Mouse (Mus musculus) adrenal gland, adult 18-20 months (tissue): ENCODE results near the gene Klk1b5. TPM values are rescaled to one million over a fixed set of nuclear protein-coding genes. Genes with fewer than 3 reads are reported as not detected.
"Not testable (repeated sequence)": the region's sequence is repeated elsewhere in the genome, so short reads cannot be mapped to it uniquely, and the experiment has no call there.

Experiments
- DNase-seq, 2 experiments: peaks; one replicate each; pipeline ENCODE4 v3.0.0; 2021 to 2022; ENCODE audit warnings: low spot score in 2 of 2
- long read RNA-seq, 2 experiments: library from polyadenylated mRNA; stranded (forward); transcript quantifications; one replicate each; pipeline ENCODE4 v2.0.0; 2021
- total RNA-seq, 2 experiments: library from RNA; stranded (reverse); gene quantifications; 1 replicate in 1 of 2; 2 replicates in 1 of 2; pipeline ENCODE4 v1.2.3; 2021

Gene Klk1b5
- total RNA-seq = not detected
- long read RNA-seq, experiment 1 = 0 reads
- long read RNA-seq, experiment 2 = 0 reads

DNA sequence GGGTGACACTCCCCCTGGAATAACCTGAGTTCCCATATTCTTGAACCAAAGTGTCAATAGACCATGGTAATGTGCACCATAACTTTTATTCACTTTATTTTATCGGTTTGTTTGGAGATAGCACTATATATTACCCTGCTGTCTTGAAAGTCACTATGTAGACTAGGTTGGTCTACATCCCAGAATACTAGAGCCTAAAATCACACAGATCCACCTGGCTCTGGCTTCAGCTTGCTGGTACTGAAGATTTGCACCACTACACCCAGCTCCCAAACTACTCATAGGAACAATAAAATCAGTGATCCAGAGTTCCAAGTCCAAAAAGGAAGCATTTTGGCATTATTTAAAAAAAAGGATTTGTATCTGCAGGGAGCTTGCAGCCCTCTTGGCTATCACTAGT, at the start of gene Klk1b5:
Klk1b5 (plus strand) TSS at position 301 of the 400 bp plus-strand sequence.
- no peak for DNase-seq

DNA sequence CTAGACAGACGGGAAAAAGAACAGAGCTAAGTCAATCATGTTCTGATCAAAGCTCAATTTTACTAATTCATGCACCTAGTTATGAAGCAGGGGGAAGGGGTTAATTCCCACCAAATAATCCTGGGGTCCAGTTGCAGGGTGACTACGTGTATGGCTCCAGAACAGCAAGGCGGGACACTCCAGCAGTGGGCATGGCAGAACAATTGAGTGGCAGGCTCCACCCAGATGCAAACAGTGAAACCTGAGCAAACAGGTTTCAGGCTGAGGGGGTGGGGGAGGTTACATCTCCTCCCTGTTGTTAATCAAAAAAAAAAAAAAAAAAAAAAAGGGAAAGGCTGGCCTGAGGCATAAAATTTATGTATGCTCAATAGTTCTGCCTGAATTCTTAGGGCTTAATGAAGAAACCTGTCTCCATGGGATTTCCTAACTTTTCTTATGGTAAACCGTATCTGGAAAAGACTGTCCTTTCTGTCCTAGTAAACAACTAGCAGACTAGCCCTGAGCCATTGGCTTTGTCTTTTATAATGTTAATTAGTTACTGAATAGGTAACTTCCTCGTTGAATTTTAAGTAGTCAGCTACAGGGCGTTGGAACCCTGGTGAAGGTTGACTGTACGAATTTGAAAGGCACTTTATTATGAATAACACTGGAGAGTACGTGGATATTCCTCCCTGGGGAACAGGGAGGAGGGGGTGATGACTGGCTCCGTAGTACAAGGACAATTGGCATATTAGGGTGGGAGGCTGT, 36.3 kb upstream of the Klk1b5 start:
- DNase-seq = no peak

DNA sequence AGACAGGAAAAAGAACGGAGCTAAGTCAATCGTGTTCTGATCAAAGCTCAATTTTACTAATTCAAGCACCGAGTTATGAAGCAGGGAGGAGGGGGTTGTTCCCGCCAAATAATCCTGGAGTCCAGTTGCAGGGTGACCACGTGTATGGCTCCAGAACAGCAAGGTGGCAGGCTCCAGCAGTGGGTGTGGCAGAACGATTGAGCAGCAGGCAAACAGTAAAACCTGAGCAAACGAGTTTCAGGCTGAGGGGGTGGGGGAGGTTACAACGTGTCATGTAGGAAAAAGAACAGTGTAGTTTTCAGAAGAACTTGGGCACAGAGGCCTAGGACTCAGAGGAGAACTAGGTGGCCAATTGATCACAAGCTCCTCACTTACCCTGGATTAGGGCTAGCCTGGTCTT, 29.2 kb upstream of the Klk1b5 start:
- not testable (repeated sequence) for DNase-seq

DNA sequence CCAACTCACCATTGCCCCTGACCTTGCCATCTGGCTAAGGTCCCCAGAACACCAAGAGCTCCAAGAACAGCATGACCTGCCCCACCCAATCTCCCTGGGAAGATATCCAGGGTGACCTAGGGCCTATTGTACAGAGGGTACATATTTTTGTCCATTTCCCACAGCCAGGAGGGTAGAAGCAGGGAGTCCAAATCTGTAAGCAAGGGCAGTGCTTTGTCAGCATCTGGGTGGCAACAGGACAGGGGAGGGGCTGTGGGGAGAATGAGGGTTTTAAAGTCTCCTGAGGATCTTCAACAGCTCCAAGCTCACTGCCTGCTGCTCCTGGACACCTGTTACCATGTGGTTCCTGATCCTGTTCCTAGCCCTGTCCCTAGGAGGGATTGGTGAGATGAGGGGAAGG, 27.8 kb upstream of the Klk1b5 start, which contains the start of gene Klk1b24:
Klk1b24 (plus strand) TSS at position 301 of the 400 bp plus-strand sequence.
- not testable (repeated sequence) for DNase-seq

DNA sequence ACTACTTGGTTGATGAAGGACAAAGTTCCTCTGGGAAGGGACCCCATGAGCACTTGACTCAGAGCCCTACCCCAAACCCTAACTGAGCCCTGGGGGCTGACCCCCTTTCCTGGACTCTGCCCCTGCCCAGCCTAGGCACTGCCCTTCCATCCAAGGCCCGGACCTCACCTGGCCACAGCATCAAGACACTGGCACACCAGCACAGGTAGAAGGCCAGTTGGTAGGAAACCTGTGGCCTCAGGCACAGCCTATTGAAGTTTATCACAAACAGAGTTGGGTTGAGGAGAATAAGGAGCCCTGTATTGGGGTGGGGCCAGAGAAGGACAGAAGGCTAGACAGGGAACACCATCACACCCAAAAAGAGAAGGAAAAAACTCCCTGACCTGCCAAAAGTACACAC, 22.3 kb upstream of the Klk1b5 start:
- not testable (repeated sequence) for DNase-seq

DNA sequence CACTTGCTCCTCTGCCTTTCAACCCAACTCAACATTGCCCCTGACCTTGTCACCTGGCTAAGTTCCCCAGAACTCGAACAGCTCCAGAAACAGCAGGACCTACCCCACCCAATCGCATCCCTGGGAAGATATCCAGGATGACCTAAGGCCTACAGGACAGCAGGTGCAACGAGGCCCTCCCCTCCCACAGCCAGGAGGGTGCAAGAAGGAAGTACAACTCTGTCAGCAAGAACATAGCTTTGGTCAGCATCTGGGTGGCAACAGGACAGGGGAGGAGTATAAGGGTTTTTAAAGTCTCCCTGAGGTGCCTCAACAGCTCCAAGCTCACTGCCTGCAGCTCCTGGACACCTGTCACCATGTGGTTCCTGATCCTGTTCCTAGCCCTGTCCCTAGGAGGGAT, 17.9 kb upstream of the Klk1b5 start, which contains the start of gene Klk1b3:
Klk1b3 (plus strand) TSS at position 301 of the 400 bp plus-strand sequence.
- no peak for DNase-seq

DNA sequence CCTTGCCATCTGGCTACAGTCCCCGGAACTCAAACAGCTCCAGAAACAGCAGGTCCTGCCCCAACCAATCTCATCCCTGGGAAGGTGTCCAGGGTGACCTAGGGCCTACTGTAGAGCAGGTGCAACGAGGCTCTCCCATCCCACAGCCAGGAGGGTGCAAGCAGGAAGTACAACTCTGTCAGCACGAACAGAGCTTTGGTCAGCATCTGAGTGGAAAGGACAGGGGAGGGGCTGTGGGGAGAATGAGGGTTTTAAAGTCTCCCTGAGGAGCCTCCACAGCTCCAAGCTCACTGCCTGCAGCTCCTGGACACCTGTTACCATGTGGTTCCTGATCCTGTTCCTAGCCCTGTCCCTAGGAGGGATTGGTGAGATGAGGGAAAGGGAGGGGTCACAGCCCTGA, 8.6 kb upstream of the Klk1b5 start, which contains the start of gene Klk1b4:
Klk1b4 (plus strand) TSS at position 301 of the 400 bp plus-strand sequence.
- DNase-seq = not testable (repeated sequence)

DNA sequence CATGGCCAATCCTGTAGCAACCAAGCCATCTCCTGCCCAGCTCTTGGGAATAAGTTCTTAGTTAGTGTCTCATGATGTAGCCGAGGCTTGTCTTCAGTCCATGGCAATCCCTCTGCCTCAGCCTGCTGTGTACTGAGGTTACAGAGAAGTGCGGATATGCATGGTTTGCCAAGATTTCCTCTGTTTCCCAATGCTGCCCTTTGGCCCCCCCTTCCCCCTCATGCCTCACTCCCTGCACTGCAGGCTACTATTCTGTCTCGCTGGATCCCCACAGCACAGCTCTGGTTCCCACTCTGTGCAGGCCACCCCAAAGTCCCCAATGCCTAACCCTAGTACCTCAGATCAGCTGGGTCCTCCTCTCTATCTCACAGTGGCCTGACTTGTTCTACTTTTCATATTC, 7.4 kb upstream of the Klk1b5 start:
- DNase-seq = no peak

DNA sequence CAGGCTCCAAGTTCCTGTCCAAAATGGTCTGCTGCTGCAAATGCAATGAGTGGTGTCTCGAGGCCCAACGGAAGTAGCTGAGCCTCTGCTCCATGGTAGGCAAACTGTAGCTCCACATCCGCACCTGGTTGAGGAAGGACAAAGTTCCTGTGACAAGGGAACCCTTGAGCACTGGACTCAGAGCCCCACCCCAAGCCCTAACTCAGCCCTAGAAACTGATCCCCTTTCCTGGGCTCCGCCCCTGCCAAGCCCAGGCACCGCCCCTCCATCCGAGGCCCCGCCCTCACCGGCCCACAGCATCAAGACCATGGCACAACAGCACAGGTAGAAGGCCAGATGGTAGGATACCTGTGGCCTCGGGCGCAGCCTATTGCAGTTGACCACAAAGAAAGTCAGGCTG, 5.9 kb downstream of the Klk1b5 start:
- not testable (repeated sequence) for DNase-seq

DNA sequence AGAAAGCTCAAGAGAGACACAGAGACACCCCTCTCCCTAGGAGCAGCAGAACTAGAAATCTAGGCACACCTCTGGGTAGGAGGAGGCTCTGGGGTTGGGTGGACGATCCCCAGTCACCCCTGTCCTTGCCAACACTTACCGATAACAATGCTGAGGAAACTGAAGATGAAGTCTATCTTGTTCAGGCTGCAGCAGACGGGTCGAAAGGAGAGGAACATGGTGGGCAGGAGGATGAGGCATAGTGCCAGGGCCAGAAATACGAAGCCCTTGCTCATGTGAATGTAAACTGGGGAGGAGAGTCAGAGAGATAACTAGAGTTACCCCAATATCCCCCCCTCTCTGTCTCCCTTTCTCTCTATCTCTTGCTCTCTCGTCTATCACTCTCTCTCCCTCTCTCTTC, 6.6 kb downstream of the Klk1b5 start:
- not testable (repeated sequence) for DNase-seq

DNA sequence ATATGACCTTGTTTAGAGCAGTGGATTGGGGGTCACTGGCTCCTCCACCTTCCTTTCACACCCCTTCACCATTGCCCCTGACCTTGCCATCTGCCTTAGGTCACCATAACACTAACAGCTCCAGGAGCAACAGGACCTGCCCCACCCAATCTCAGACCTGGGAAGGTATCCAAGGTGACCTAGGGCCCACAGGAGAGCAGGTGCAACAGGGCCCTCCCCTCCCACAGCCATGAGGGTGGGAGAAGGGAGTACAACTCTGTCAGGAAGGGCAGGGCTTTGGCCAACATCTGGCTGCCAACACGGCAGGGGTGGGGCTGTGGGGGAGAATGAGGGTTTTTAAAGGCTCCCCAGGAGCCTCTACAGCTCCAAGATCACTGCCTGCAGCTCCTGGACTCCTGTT, 9.3 kb downstream of the Klk1b5 start, which contains the start of gene Klk1:
Klk1 (plus strand) TSS at position 285 of the 400 bp plus-strand sequence.
- no peak for DNase-seq

DNA sequence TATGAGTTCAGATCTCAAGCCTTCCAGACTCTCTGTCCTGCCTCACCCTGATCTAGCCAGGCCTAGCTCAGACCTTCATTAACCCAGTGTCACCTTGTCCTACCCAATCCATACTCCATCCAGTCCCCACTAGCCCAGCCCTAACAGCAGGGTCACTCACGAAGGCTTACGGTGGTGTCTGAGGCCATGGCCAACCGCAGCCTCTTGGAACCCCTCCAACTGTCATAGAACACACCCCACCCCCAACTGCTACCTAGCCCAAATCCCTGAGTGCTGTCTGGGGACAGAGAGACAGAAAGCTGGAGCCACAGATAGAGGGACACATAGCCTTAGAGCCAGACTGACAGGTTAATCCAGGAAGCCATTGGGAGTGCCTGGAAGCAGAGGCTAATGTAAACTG, 20.2 kb downstream of the Klk1b5 start, which contains the start of gene Gm36864:
Gm36864 (plus strand) TSS at position 269 of the 400 bp plus-strand sequence.
- DNase-seq = no peak

DNA sequence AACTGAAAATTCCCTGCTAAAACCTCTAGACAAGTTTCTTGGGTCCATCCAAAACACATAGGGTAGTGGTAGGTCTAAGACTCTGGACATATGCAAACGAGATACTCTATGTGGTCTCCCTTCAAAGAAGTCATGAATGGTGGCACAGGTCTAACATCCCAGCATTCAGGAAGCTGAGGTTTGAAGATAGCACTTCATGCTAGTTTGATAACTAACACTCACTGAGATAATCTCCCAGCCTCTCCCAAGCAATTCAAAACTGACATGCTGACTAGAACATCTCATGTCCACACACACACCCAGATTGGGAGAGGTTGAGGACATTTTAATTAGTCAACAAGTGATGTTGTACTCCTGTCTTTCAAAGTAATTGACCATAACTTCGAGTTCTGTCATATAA, 24.2 kb downstream of the Klk1b5 start:
- DNase-seq = no peak

DNA sequence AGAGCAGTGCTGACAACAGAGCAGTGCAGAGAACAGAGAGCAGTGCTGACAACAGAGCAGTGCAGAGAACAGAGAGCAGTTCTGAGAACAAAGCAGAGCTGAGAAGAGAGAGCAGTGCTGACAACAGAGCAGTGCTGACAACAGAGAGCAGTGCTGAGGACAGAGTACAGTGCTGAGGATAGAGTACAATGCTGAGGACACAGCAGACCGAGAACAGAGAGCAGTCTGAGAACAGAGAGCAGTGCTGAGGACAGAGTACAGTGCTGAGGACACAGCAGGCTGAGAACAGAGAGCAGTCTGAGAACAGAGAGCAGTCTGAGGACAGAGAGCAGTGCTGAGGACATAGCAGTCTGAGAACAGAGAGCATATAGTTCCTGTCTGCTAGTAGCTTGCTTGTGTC, 25.0 kb downstream of the Klk1b5 start:
- no peak for DNase-seq

DNA sequence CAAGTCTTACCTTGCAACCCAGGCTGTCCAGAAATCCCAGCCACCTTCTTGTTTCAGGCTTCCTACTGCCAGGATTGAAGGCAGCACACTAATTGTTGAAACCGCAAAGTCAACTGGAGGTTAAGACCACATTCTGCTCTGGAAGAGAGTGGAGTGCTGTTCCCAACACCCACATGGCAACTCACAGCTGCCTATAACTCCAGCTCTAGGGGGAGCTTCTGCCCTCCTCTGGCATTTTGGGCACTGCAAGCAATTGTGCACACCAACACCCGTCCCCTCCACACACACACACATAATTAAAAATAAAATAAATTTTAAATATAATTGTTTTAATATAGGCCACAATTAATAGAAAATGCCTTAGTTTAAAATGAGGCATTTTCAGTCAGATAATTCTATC, 25.4 kb downstream of the Klk1b5 start:
- DNase-seq = no peak

DNA sequence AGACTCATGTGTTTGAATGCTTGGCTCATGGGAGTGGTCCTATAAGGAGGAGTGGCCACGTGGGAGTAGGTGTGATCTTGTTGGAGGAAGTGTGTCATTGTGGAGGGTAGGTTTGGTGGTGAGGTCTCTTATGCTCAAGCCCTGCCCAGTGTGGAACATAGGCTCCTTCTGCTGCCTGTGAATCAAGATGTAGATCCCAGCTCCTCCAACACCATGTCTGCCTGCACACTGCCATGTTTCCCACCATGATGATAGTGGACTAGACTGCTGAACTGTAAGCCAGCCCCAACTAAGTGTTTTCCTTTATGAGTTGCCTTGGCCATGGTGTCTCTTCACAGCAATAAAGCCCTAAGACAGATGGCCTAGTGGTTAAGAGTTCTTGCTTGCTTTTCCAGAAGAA, 28.3 kb downstream of the Klk1b5 start:
- DNase-seq = no peak

DNA sequence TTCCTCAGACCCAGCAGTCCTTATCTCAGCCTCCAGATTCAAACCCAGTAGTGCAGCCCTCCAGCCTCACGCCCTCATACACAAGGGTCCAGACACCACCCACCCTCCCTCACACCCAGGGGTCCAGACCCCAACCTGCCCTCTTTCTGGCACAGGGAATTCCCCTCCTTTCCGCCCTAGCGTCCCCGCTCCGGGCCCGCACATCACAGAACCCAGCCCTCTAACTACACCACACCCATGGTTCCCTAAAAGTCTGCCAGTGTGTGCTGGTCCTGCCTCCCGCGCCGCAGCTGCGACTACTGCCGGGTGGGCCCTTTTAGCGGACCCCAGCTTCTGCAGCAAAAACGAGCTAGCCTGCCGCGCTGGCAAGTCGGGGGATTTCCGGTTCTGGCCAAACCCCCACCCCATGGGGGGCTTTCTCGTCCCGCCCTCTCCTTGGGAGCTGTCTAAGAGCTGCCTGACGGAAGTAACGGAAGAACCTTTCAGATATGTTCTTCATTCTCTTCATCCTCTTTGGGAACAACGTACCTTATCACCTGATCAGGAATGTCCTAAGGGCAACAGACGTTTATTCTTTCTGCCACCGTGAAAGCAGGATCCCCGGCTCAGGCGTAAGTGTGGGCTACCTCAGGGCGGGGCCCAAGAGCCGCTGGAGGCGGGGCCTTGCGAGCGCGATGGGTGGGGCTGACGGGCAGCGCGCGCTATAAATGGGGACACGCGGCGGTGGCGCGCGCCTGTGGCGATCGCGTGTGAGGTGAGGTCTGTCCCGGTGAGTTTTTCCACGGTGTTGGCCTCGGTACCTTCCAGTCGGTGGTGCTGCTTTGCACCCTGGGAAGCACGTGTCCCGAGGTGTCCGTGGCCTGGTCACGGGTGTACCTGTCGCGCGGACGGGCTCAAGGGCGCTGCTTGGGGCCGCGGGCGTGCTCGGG, 30.6 kb downstream of the Klk1b5 start, which contains the start of the genes 1700028J19Rik and 2410002F23Rik:
1700028J19Rik (minus strand) TSS at position 641 of the 929 bp plus-strand sequence.
2410002F23Rik (plus strand) TSS at position 668 of the 929 bp plus-strand sequence.
- peak; percentile 93 for DNase-seq

DNA sequence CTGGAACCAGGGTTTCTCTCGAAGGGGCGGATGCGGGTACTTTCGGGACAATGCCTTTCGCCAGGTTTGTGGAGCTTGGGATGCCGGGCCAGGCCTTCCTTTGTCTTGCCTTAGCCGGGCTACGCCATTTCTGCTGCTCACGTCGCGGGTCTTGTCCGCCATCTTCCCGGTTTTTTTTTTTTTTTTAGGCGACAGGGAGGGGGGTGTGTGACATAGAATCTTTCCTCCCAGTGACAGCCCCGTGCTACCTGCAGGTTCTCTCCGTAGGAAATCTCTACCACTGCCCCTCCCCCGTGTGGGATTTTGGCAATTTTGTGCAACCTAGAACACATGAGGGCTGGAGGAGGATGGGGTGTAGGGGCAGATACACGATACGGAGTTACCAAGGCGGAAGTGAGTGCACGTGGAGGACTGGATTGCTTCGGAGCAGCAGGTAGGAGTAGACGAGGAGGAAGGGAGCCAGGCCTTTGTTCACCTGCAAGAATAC, 31.3 kb downstream of the Klk1b5 start:
- peak in 1 of 2 experiments; percentile 44 for DNase-seq

DNA sequence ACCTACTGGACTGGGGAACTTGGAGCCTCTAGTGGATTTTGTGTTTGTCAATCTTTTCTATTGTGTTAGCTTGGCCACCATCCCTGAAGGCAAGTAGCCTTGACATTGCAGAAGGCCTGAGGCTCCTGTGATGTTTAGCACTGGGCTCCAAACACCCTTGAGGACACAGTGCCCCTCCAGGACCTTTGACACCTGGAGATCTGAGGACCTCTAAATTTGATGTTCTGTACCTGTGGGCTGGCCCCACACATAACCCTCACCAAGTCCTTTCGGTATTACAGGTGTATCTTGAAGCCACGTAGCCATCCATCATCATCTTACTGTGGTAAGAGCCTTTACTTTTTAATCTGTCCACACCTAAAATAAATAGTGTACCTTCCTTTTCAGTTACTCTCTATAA, 32.2 kb downstream of the Klk1b5 start:
- DNase-seq = no peak

DNA sequence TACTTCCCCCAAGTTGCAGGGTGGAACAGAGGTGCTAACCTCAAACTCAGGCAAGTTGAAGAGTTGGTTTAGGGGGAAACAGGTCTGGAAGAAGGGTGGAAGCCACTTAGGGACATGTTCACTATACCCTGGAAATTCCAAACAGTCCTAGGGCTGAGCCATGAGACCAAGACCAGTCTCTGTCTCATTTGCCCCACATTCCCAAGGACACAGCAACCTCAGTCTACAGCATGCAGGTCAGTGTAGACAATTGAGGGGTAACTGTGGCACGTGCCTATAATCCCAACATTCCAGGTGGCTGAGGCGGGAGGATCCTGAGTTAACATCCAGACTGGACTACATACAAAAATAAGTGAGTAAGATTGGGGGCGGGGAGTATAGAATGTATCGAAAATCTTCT, 33.5 kb downstream of the Klk1b5 start:
- DNase-seq = no peak

DNA sequence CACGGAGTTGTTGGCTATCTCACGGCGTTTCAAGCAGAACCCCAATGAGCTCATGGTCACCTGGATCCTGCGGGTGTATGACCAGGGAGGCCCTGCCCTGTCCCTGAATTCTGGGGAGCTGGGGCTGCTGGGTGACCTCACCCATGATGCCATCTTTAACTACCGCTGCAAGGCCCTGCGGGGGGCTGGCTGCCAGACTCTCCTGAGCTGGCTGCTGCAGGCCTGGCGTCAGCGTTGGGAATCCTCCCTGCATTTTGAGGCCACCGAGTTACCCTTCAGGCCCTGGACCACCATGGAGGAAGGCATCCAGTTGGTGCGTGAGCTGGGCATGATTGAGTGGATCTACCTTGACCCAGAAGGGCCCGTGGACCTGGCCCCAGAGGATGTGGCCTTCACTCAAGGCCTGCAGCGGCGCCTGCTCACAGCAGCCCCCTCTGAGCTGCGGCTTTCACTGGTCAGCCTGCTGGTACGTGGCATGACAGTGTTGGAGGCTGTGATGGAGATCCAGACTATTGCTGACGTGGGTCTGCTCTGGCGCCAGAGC, 35.1 kb downstream of the Klk1b5 start:
- peak; percentile 39 to 62 for DNase-seq
